Mouse (Mus musculus): ENCODE measurements around the gene Col6a6.

DNA sequence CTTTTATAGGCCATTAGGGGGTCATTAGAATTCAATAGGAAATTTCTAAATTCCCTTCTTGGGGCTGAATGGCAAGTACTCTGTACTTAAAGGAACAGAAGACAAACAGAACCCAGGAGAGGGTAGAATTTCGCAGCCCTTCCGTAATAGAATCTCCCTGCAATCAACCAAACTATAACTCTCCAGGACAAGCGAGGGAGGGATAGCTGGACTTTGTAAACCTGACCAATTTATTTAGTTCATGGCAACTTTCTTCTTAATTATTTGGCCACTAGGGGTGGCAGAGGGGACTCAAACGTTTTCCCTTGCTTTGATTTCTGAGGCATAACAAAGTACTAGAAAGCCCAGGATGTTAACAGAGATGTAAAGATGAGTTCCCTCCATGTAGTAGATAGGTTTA, 6.8 kb upstream of the Col6a6 start:
- TF ChIP-seq POLR2A (IDR thresholded peaks at IDR 0.05; ENCODE audit: control insufficient read depth, extremely low read depth, insufficient read depth, low read length, poor library complexity) (no peak), CTCF (IDR thresholded peaks at IDR 0.05; ENCODE audit: borderline replicate concordance, control insufficient read depth, extremely low read depth, insufficient read depth, low read length, poor library complexity) (no peak)

Measured in thymus, adult 2 months (tissue).